Mouse (Mus musculus) right cerebral cortex, adult 18-20 months (tissue): ENCODE measurements around the gene Il5.

Source experiments
- DNase-seq: peaks from one replicate; pipeline ENCODE4 v3.0.0; 2022; ENCODE audit warnings: mixed read lengths

Gene Il5

GRCm38 (mm10) chr11:53720715-53721114 lies at the start of gene Il5:
TSS of gene Il5 (plus strand) at chr11:53720794.
- no peak for DNase-seq

- DNase-seq = no peak
Measured at GRCm38 (mm10) chr11:53671414-53671813, 49.2 kb upstream of the Il5 start.

DNA sequence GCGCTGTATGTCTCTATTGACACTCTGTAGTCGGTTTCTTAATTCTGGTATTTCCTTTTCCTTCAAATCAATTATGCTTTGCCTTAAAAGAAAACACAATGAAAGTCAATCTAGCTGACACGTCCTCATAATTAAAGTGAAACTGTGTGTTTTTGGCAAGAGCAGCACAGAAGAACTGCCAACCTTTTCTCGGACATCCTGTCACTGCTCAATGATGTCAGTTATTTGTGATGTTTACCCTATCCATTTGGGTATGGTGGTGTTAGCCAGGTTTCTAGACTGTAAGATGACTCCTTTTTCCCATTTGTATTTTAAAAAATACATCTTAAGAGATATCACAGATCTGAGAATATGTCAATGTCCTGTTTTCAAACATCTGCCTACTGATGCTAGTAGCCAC lies 40.5 kb upstream of the Il5 start:
- no peak for DNase-seq

DNA sequence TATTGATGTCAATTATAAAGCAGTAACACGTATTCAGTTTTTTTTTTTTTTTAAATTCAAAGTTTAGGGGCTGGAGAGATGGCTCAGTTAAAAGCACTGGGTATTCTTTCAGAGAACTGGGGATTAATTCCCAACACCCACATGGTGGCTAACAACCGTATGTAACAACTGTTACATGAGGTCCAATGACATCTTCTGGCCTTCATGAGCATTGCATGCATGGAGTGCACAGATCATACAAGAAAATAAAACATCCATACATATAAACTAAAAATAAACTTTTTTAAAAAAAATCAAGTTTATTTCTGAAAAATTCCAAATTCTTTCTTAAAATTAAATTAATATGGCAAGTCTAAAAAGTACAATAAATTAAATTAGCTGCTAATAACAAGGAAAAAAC lies 38.9 kb upstream of the Il5 start:
- no peak for DNase-seq

- no peak for DNase-seq
Measured at GRCm38 (mm10) chr11:53682170-53682569, 38.4 kb upstream of the Il5 start.

DNA sequence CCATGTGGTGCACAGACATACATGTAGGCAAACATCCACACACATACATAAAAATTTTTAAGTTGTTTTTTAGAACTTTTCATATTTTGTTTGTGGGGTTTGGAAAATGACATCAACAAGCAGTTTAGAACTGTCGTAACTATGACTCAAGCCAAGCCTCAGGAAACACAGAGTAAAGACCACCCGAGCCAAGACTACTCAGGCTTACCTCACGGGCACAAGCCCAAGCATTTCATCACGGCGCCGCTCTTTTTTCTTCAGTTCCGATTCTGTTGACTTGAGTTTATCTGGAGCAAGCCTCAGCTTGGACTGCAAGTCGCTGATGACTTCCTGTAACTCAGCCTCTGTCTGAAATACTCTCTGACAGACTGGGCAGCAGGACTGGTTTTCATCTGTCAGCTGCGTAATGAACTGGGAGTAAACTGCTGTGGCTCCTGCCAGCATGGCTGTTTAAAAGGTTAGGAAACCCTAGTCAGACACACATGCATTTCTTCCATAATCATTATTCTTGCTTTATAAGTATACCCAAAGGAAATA lies 37.5 kb upstream of the Il5 start:
- DNase-seq = no peak

- DNase-seq = no peak
Measured at GRCm38 (mm10) chr11:53691979-53692378, 28.6 kb upstream of the Il5 start.

DNA sequence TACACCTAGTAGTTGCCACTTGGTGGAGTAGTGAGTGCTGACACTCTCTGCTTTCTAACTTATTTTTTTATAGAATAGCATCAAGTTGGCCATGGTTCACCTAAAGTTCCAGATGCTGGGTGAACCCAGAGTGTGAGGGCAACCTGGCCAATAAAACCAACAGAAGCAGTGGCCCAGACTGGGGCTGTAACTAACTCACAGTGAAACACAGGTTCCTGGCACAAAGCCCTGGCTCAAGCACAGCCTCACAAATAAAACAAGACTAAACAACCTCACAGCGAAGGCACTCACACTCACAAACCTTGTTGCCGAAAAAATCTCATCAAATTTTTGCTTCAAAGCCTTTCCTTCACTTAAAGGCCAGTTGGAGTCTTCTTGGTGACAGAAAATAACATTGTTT lies 22.1 kb upstream of the Il5 start:
- no peak for DNase-seq

DNA sequence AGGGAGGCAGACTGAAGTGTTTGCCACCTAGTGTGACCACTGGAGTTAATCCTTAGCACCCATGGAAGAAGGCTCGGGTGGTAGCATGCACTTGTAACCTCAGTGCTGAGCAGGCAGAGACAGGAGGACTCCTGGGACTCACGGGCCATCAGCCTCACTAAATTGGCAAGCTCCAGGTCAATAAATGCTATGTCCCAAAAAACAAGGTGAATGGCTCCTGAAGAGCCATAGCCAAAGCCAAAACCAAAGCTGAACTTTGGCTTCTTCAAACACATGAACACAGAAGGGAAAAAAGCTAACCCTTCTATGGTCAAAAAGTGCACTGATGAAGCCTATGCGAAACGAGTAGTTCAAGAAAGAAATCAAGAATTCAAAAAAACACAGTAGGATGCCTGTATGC lies 21.2 kb upstream of the Il5 start:
- no peak for DNase-seq

DNA sequence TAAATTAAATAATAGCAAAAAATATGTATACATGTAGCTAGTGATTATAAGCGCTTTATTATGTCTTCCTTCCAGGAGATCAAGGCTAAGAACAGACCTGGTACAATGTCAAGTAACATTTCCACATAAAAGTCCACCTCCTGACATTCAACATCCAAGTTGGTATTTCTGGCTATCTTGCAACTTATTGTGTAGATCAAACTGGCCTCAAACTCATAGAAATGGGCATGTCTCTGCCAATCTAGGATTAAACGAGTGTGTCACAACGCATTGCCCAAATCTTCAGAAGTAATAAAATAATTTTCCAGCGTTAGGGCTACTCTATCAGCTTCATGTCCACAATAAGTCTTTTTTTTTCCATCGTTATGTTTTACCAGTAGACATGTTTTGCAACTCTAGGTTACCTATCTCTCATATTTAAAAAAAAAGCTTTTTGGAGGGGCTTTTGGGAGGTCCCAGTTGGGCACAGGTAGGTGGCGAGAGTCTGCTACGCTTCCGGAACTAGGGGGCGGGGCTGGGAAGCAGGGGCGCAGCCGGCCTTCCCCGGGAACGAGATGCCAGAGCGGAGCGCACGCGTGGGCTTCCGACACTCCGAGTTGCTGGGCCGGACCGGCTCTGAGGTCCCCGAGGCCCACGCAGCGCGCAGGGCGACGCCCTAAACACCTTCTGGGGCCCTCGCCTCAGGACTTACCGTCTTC lies 14.2 kb upstream of the Il5 start:
- peak; percentile 30 for DNase-seq

GRCm38 (mm10) chr11:53706934-53707717 lies 13.5 kb upstream of the Il5 start, which contains the start of gene Rad50:
TSS of gene Rad50 (minus strand) at chr11:53707319.
- DNase-seq = peak; percentile 94

DNA sequence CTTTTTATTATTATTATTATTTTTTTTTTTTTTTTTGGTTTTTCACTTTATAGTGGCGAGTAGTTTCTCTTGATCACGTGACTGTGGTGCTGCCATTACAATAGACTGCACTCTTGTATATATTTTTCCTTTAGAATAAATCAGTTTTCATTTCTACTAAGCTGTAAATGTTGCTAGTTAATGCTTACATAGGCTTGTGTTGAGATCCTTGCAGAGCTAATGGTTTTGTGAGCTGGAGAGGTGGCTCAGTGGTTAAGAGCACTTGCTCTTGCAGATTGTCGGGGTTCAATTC lies 12.9 kb upstream of the Il5 start:
- DNase-seq = no peak

DNA sequence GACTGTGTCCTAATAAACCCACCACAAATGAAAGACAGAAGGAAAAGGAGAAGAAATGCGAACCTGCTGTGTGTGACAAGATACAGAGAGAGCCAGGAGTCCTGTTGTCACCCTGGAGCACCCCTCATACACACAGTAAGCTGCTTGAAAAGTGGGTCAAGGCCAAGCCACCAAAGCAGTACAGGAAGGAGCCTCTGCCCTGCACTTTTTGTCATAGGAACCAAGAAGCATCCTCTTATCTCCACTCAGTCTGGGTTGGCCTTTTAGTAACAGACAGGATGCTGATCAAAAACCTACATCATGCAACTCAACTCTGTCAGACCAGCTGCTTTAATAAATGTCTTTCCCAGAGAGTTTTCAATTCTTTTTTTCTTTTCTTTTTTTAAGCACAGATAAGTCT lies 893 bp upstream of the Il5 start:
- no peak for DNase-seq

GRCm38 (mm10) chr11:53731457-53731856 lies 10.9 kb downstream of the Il5 start:
- DNase-seq = no peak

GRCm38 (mm10) chr11:53732244-53732643 lies 11.7 kb downstream of the Il5 start:
- no peak for DNase-seq

DNA sequence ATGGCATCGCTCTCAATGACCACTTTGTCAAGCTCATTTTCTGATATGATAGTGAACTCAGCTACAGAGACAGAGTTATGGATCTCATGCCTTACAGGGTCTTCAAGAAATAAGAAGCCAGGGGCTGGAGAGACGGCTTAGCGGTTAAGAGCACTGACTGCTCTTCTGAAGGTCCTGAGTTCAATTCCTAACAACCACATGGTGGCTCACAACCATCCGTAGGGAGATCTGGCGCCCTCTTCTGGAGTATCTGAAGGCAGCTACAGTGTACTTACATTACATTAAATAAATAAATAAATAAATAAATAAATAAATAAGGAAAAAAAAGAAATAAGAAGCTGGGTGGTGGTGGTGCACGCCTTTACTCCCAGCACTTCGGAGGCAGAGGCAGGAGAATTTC lies 13.2 kb downstream of the Il5 start:
- DNase-seq = no peak

DNA sequence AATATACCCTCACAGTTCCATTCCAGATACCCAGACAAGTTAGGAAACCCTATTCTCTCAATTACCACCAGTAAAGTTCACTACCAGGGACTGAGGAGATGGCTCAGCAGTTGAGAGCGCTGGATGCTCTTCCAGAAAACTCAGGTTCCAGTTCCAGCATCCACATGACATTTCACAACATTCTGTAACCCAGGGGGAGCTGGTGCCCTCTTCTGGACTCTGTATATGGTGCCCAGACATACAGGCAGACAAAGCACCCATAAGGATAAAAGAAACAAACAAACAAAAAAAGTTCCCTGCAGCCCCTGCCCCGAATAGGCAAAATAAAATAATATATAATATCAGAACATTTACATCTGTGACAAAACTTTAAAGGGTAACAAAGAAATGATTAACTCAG lies 13.8 kb downstream of the Il5 start:
- DNase-seq = no peak

DNA sequence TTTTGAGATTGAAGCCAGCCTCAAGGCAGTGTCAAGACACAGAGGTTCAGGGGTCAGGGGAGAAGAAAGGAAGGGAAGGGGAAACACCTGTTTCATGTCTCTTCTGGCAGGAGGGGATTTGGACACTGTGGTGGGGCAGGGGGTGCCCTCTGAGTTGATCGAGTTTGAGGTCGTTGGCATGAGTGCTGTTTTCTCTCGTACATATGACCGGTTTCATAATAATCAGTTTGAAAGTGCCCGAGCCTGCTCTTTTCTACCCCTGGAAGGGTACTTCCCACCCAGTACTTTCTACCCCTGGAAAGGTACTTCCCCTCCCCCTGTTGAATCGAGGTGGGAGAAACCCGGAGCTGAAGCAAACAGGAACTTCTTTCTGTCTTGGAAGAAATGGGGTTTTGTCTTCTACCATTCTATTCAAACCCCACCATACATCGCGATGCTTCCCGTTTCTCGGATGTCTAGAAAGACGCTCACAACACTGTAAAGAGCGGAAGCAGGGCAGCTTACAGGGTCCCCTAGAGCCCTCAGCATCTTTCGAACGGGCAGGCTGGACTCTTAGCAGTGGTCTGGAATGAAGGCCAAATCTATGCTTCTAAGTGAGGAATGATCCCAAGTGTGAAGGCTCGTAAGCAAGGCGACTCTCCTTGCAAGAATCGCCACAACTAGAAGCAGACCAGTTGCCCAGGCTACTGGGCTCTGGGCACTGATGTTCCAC lies 14.5 kb downstream of the Il5 start:
- no peak for DNase-seq

GRCm38 (mm10) chr11:53735682-53736245 lies 15.2 kb downstream of the Il5 start:
- DNase-seq = peak; percentile 62

DNA sequence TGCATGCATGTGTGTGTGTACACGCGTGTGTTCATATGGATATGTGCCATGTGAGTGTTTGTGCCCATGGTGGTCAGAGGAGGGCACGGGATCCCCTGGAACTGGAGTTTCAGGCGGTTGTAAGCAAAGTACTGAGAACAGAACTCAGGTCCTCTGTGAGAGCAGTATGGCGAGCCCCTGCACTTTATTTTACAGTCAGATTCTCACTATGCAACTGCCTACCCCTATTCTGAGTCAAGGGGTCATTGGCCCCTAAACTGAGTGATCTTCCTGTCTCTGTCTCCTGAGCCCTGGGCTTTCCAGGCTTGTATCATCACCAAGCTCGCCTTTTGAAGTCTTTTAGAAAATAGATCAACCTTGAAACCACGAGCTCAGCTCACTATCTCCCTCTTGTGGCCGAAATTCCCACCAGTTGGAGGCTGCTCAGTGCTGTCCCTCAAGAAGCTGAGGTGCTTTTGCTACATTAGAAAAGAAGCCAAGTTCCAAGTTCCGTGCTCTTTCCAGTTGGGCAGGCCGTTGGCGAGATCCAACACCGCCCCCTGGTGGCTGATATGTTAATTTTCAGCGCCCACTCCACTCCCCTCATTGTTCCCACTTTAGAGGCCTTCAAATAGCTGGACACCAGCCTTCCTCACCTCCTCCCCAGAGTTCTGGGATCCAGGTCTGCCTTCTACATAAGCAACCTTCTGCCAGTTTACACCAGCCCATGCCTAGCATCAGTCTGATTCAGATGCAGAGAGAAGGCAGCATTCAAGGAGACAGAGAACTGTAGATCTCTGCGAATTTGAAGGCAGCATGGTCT lies 16.4 kb downstream of the Il5 start:
- peak; percentile 73 for DNase-seq

DNA sequence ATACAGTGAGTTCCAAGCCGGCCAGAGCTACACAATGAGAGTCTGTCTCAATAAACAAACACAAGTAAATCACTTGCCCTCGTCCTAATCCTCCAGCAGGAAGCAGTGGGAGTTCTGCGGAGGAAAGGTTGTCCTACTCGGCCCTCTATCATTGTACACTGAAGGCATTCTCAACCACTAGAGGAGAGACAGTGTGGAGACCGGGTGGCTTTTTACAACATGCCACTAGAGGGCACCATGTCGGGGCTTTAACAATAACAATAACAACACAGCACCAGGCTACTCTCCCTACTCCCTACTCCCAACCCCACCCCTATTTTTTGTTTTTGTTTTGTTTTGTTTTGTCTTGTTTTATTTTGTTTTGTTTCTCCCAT lies 17.0 kb downstream of the Il5 start:
- peak; percentile 50 for DNase-seq

- DNase-seq = no peak
Measured at GRCm38 (mm10) chr11:53742353-53742752, 21.8 kb downstream of the Il5 start.

DNA sequence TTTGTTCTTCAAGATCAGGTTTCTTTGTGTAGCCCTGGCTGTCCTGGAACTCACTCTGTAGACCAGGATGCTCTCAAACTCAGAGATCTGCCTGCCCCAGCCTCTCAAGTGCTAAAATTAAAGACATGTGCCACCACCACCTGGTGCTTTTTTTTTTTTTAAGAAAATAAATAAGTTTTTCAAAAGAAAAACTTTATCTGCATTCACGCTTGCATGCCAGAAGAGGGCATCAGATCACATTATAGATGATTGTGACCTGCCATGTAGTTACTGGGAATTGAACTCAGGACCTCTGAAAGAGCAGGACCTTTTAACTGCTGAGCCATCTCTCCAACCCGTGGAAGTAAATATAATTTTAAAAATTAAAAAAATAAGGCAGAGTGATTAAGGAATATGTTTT lies 24.7 kb downstream of the Il5 start:
- DNase-seq = no peak
